Mouse (Mus musculus) G1E (cell line): ENCODE measurements at regions not wholly inside any gene's neighbourhood (a gene's known extent, or its start where the extent isn't known, plus 50 kb on each side); places are given as distances from the start of the nearest gene placed in this dataset.

Source experiments
- CTCF ChIP-seq: IDR thresholded peaks from 2 replicates; pipeline ENCODE4 v1.5.1; 2012; ENCODE audit warnings: low read depth, low read length, inconsistent platforms, mixed read lengths
- GATA1 ChIP-seq: IDR thresholded peaks from 2 replicates; pipeline ENCODE4 v1.6.1; 2012; ENCODE audit warnings: borderline replicate concordance, low read length, inconsistent platforms, mixed read lengths
- GATA2 ChIP-seq: IDR thresholded peaks from 2 replicates; pipeline ENCODE4 v1.6.1; 2012; ENCODE audit warnings: low read depth, low read length, inconsistent platforms, borderline replicate concordance
- POLR2AphosphoS5 ChIP-seq: IDR thresholded peaks from 2 replicates; pipeline ENCODE4 v1.6.1; 2012; ENCODE audit warnings: low read depth, low read length, inconsistent platforms; ENCODE audit not compliant: insufficient replicate concordance
- TAL1 ChIP-seq: conservative IDR thresholded peaks from 2 replicates; pipeline ENCODE4 v1.6.1; 2012; ENCODE audit warnings: low read depth, low read length, inconsistent platforms, mixed read lengths

DNA sequence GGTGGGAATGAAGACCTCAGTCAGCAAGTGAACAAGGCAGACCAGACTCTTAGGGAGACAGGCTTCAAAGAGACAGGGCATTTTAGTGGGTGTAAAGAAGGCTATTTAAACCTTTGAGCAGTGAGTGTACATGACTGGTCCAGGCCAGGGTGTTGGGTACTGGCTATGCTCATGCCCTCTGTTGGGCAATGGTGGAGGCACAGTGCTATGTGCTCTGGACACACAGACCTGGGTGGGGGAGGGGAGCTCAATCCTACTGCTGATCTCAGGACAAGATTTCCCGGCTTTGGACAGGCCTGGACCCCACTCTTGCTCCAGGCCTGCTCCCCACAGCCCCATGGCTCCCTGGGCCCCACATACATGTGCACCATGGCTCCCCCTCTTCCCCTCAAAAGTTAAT is 355.1 kb downstream of the Slc4a3 start:
- TF ChIP-seq CTCF (no peak), TAL1 (no peak), GATA1 (no peak), POLR2AphosphoS5 (no peak), GATA2 (no peak)
